Mouse (Mus musculus): ENCODE data around the gene Gm13057. TPM values are rescaled to one million over a fixed set of nuclear protein-coding genes. Genes with fewer than 3 reads are reported as not detected.
"Not testable (repeated sequence)": the region's sequence is repeated elsewhere in the genome, so short reads cannot be mapped to it uniquely, and the experiment has no call there.

Gene Gm13057
- polyA plus RNA-seq (2015; fragmentation: Nextera tagmentation; extraction: Ambion mirVana), result not detected in 2 replicates

- WGBS, result no CpG with 5 or more reads among the region's 3 CpGs
- H3K4me2 ChIP-seq (ENCODE audit: low read length), result not testable (repeated sequence)
Observed at GRCm38 (mm10) chr4:143551400-143551799, at the start of gene Gm13057, which contains the start of gene BC080695. Gene Gm13057 (plus strand): TSS chr4:143551709. Gene BC080695 (plus strand): TSS chr4:143551700.

GRCm38 (mm10) chr4:143511043-143511442 lies 40.5 kb upstream of the Gm13057 start, which contains the start of gene Gm13043:
Gene Gm13043 (plus strand): TSS chr4:143511343.
- Histone ChIP-seq H3K4me1 (replicated peaks; ENCODE audit: insufficient read depth, low read length) (no peaks in the 10 kb centered on the region), H3K36me3 (ENCODE audit: insufficient read depth, low read length) (no peaks in the 10 kb centered on the region), H3K9ac (ENCODE audit: low read depth, low read length) (no peak within 1 kb of the TSS), H3K4me2 (ENCODE audit: low read length) (no peak within 1 kb of the TSS), H3K4me3 (replicated peaks; ENCODE audit: low read depth, low read length) (no peak within 1 kb of the TSS), H3K9me3 (replicated peaks; ENCODE audit: low read length) (no peaks in the 10 kb centered on the region), H3K27ac (no peak within 1 kb of the TSS), H3K27me3 (ENCODE audit: insufficient read depth, low read length) (no peaks in the 10 kb centered on the region)
- DNase-seq (ENCODE audit: low spot score), result no peak
- WGBS, result 85% methylated on average over 3 of the region's 3 CpGs
- TF ChIP-seq CTCF (IDR thresholded peaks at IDR 0.05; ENCODE audit: low read depth), result no peak
- no peak for ATAC-seq (replicated peaks; ENCODE audit: low FRiP score, low read depth)

More at GRCm38 (mm10) chr4:143551400-143551799, at the start of gene Gm13057, which contains the start of gene BC080695:
- H3K27ac ChIP-seq; ATAC-seq (replicated peaks; ENCODE audit: low FRiP score, low read depth); DNase-seq (ENCODE audit: low spot score); H3K9ac ChIP-seq (ENCODE audit: low read depth, low read length); H3K4me1 ChIP-seq (replicated peaks; ENCODE audit: insufficient read depth, low read length); H3K4me3 ChIP-seq (replicated peaks; ENCODE audit: low read depth, low read length); H3K27me3 ChIP-seq (ENCODE audit: insufficient read depth, low read length); H3K36me3 ChIP-seq (ENCODE audit: insufficient read depth, low read length); H3K9me3 ChIP-seq (replicated peaks; ENCODE audit: low read length): not testable (repeated sequence)

GRCm38 (mm10) chr4:143535654-143536053 lies 15.9 kb upstream of the Gm13057 start, which contains the start of gene Gm13040:
Gene Gm13040 (plus strand): TSS chr4:143535954.
- H3K27me3 ChIP-seq (ENCODE audit: insufficient read depth, low read length); H3K4me1 ChIP-seq (replicated peaks; ENCODE audit: insufficient read depth, low read length); H3K4me2 ChIP-seq (ENCODE audit: low read length); H3K9ac ChIP-seq (ENCODE audit: low read depth, low read length); H3K27ac ChIP-seq; DNase-seq (ENCODE audit: low spot score); H3K4me3 ChIP-seq (replicated peaks; ENCODE audit: low read depth, low read length); ATAC-seq (replicated peaks; ENCODE audit: low FRiP score, low read depth); H3K9me3 ChIP-seq (replicated peaks; ENCODE audit: low read length); H3K36me3 ChIP-seq (ENCODE audit: insufficient read depth, low read length): not testable (repeated sequence)
- no CpG with 5 or more reads among the region's 3 CpGs for WGBS

Other genes starting within 250 kb of the Gm13057 start
- 0.09 and 0.15 TPM in 2 replicates for gene Lrrc38, start 202.0 kb upstream of the Gm13057 start, polyA plus RNA-seq (2015; fragmentation: Nextera tagmentation; extraction: Ambion mirVana)
- gene Pramel1, start 157.3 kb upstream of the Gm13057 start, polyA plus RNA-seq (2015; fragmentation: Nextera tagmentation; extraction: Ambion mirVana), result not detected in 2 replicates
- gene Pramef8, start 139.3 kb upstream of the Gm13057 start, polyA plus RNA-seq (2015; fragmentation: Nextera tagmentation; extraction: Ambion mirVana), result 12.9 and 15.2 TPM in 2 replicates
- not detected in 2 replicates for gene Oog4, start 101.4 kb upstream of the Gm13057 start, polyA plus RNA-seq (2015; fragmentation: Nextera tagmentation; extraction: Ambion mirVana)
- gene Gm13043, start 40.4 kb upstream of the Gm13057 start, polyA plus RNA-seq (2015; fragmentation: Nextera tagmentation; extraction: Ambion mirVana), result not detected in 2 replicates
- gene Gm13040, start 15.8 kb upstream of the Gm13057 start, polyA plus RNA-seq (2015; fragmentation: Nextera tagmentation; extraction: Ambion mirVana), result not detected in 2 replicates
- not detected in 2 replicates for gene BC080695, start within 50 bp of the Gm13057 start, polyA plus RNA-seq (2015; fragmentation: Nextera tagmentation; extraction: Ambion mirVana)
- not detected in 2 replicates for gene Gm13083, start 63.3 kb downstream of the Gm13057 start, polyA plus RNA-seq (2015; fragmentation: Nextera tagmentation; extraction: Ambion mirVana)
- gene Gm13088, start 105.5 kb downstream of the Gm13057 start, polyA plus RNA-seq (2015; fragmentation: Nextera tagmentation; extraction: Ambion mirVana), result not detected in 2 replicates
- gene Gm13089, start 151.0 kb downstream of the Gm13057 start, polyA plus RNA-seq (2015; fragmentation: Nextera tagmentation; extraction: Ambion mirVana), result not detected in 2 replicates
- gene Gm13078, start 167.7 kb downstream of the Gm13057 start, polyA plus RNA-seq (2015; fragmentation: Nextera tagmentation; extraction: Ambion mirVana), result not detected in 2 replicates
- gene Gm13023, start 237.6 kb downstream of the Gm13057 start, polyA plus RNA-seq (2015; fragmentation: Nextera tagmentation; extraction: Ambion mirVana), result not detected in 2 replicates